Mouse (Mus musculus): ENCODE measurements around the gene Macf1.

The Macf1 gene

DNA sequence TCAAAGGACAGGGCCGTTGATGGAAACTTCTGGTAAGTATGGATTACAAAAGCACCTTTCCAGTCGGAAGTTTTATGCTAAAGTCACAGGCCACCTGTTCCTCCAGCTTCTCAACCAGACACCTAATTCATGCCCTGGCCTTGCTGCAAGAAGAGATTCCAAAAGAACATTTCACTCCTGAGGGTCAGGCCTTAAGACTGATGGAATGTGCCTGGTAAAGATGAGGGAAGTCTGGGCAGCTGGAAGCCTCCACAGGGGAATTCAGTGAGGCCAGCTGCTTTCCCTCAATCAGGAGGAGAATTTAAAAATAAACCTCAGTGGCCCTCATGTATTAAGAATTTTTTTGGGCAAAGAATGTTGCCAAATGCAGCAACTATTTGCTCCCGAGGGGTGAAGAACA, 90.5 kb downstream of the Macf1 start:
- no peak for DNase-seq (ENCODE audit: low spot score)

DNA sequence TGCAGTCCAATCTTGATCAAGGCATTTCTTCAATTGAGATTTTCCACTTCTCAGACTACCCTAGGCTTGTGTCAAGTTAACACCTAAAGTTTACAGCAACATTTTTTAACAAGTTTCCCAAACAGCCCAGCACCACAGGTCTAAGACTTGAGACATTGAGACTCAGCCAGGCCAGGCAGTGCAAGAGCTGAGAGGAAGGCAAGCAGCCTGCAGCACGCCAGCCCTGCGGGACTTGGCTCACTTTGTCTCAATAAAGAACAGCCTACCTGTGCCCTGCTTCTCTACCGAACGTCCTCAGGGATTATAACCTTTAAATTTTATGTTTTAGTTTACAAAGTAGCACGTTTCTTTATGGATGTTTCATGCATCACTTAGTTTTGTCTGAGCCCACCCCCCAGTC, 92.1 kb downstream of the Macf1 start:
- no peak for DNase-seq (ENCODE audit: low spot score)

DNA sequence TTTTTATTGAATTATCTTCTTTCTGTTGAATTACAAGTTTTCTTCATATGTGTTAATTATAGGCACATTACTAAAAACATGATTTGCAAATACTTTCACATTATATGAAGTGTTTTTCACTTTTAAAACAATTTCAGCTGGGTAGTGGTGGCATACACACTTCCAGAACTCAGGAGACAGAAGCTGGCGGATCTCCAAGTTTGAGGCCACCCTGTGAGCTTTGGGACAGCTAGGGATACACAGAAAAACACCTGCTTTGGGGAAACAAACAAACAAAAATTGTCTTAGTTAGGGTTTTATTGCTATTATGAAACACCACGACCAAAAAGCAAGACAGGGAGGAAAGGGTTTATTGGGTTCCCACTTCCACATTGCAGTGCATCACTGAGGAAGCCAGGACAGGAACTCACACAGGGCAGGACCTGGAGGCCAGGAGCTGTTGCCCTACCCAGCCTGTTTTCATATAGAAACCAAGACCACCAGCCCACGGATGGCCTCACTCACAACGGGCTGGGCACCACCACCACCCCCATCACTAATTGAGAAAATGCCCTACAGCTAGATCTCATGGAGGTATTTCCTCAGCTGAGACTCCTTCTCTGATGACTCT, 93.0 kb downstream of the Macf1 start:
- no peak for DNase-seq (ENCODE audit: low spot score)

DNA sequence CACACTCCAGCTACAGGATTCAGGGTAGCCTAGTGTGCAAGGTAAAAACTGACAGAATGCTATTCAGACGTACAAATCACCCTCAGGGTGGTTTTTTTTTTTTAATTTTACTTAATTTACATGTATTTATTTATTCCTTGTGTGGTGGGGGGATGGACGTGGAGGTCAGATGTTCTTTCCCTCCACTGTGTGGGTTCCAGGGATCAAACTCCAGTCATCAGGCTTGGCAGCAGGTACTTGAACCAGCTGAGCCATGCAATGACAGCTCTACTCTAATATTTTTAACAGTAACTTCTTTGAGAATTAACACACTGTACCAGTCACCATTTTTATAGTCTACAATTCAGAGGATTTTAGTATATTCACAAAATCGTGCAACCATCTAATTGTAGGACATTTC, 94.7 kb downstream of the Macf1 start:
- DNase-seq (ENCODE audit: low spot score) = no peak

DNA sequence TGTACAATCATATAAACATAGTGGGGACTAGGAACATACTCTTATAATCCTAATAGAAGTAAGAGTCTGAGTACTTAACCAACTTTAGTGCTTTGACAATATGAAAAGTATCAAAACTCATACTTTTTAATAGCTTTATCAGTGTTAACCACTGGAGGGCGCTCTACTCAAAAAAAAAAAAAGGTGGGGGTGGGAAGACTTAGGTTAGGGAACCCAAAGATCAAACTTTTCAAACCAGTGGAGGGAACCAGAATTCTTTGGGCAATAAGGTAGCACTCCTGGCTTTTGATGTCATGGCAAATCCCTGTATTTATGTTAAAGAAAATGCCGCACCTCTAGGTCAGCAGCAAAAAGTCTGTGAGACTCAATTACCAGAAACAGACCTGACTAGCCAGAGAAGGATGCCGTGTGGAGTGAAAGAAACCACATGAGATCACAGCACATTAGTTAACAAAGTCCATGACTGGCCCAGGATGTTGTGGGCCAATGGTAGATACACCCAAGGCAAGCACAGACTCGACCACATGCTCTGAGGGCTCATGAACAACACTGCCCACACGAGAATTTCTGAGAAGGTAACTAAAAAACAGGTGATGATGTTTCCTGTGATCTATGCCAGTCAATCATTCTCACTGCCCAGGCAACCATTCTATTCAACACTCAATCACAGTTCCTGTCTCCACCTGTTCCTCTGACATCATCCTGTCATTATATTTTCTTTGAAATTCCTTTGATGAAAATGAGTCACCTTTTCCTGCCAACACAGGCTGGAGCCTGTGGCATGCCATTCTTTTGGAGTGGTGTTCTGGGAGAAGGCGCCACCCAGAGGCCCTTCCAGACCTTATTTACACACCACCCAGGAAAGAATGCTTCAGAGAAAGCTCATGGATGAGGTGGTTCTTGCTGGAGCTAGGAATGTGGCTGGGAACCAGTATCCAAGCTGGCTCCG, 95.5 kb downstream of the Macf1 start:
- DNase-seq (ENCODE audit: low spot score) = no peak

DNA sequence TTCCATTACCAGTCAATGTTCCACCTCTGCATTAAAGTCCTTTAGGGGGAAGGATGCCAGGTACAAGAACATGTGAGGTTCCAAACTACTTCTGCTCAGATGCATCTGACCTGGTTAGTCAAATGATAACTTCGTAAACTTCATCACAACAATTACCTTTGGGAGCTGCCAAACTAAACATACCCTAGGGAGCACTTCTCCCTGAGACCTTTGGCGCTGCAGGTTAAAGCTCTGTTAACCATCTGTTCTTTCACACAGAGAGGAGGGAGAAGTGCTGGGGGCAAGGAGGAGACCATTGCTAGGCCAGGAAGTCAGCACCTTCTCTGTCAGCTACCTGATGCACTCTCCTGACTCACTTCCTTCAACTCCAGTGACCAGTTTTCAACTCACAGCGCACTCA, 96.5 kb downstream of the Macf1 start:
- no peak for DNase-seq (ENCODE audit: low spot score)

DNA sequence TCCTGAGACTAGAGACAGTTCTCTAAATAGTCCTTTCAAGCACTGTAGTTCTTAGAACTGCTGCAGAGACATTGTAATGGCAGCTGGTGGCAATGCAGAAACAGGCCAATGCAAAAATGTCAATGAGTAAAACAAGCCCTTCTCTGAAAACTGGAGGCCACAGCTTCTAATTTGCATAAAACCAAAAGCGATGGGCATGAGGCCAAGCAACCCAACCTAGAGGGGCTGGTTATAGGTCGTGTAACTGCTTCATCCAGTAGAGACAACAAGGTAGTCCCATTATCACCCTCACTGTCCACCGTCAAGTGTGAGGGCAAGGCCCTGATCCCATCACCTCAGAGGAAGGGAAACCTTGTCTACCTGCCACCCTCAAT, 99.5 kb downstream of the Macf1 start:
- DNase-seq (ENCODE audit: low spot score) = no peak

DNA sequence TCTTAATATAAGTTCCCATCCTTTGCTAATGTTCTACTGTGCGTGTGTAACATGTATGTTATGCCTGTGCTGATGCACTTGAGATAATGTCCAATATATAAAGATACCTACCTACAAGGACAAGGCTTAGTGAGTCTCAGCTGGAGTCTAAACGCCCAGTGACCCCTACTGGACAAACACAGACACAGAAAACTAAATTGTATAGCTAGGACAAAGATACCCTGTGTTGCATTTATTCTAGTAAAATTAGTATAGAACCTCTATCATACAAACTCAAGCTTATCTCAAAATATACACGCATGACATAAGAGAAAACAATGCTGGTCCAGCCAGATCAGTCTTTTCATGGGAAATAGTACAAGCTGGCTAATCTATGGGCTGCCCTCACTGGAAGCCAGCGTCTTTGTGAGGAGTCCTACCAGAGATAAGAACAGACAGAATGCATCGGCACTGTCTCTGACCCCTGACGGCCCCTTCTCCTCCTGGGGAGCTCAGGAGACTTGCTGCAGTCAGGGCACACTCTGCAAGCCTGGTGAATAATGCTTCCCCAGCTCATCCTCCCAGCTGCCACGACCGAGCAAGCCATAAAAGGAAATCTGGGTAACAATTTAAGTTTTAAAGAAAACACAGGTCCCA, 100.0 kb downstream of the Macf1 start:
- no peak for DNase-seq (ENCODE audit: low spot score)

DNA sequence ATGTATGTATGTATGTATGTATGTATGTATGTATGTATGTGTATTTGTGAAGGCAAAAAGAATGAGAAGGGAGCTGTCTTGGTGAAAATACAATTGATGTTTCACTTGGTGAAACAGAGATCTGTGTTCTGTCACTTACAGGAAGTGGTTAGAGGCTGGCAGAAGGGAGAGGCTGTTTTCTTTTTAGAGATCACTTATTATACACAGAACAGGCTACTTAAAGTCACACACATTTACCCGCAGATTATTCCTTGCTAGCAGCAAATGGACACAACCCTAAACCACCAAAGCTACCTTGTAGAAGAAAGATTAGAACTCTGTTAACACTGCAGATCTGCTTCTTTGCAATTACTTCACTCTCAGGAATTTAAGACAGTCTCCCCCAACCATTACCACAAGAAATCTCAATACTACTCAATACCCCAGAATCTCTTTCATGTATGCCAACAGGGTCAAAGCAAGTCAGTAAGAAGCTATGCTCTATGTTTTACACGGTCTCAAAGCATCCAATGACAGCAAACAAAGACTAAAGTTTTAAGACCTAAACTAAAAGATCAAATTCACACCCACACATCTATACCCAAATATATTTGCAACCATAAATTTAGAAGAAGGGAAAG, 106.6 kb downstream of the Macf1 start:
- no peak for DNase-seq (ENCODE audit: low spot score)

DNA sequence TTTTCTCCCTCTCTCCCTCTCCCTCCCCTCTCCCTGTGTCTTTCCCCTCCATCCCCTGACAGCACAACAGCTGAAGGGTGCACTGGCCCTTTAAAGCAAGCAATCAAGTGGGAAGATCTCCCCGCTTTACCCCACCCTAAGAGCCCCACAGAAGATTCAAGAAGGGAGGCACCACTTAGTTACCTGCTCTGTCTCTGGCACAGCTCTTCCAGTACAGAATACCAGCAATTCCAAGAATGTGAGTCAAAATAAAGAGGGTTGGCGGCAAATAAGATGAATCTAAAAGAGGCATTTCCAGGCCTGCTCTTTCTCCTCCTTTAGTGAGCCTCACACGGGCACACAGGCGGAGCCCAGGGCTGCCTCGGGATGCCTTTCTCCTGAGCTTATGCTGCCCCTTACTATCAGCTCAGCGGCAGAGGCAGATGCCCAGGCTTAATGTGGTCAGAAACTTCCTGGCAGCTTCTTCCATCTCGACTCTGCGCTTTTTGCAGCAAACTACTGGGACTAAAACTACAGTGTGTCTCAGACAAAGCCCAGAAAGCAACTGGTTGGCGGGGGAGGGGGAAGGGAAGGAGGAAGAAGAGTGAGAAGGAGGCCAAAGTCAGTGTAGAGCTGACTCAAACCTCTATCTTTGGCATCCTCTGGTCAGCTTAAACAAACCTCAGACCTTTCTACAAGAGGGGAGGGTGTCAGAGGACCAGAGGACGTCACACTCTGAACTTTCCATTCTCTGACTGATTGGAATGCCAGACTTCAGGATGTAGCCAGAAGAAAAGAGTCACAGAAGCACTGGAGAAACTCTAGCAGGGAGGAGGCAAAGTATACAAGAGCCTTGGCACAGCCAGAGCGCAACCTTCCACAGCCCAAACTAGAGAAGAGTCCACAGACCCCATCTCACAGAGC, 111.5 kb downstream of the Macf1 start:
- no peak for DNase-seq (ENCODE audit: low spot score)

DNA sequence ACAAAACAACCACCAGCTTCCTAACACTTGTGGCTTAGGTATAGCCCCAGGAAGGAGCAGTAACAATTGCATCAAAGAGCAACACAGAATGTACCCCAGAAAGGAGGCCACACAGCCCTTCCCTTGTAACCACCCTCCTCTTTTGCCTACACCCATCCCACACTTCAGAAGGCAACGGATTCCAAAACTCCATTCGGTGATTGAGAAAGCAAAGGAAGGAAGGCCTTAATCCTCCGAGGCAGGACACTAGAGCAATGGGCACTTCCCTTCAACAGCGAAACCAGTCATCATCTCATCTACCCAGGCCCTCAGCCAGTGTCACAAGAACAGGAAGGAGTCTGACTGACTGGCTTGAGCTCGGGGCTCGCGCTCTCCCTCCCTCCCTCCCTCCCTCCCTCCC, 112.3 kb downstream of the Macf1 start:
- peak; percentile 12 for DNase-seq (ENCODE audit: low spot score)

DNA sequence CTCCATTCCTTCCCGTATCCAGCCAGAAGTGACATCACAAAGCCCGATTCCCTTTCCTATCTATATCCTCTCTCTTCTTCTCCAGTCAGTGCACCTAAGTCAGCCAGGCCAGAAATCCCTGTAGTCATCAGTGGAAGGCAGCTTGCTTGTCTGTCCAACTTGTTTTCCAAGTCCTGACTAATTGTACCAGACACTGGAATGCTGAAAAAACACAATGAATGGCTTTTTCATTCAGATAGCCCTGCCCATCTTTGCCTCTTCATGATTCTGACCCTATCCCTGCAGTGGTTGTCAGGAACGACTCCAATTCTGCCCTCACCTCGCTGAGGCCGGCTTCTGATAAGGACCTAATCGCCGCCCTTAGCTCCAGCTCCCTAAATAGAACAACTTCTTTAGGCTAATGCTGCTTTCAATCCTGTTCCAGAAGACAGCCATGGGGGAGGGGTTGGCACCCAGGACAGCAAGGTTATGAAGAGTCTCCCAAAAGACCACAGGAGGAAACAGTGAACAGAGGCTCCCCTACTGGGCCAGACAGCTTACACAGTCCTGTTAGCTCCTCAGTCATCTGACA, 118.8 kb downstream of the Macf1 start:
- no peak for DNase-seq (ENCODE audit: low spot score)

DNA sequence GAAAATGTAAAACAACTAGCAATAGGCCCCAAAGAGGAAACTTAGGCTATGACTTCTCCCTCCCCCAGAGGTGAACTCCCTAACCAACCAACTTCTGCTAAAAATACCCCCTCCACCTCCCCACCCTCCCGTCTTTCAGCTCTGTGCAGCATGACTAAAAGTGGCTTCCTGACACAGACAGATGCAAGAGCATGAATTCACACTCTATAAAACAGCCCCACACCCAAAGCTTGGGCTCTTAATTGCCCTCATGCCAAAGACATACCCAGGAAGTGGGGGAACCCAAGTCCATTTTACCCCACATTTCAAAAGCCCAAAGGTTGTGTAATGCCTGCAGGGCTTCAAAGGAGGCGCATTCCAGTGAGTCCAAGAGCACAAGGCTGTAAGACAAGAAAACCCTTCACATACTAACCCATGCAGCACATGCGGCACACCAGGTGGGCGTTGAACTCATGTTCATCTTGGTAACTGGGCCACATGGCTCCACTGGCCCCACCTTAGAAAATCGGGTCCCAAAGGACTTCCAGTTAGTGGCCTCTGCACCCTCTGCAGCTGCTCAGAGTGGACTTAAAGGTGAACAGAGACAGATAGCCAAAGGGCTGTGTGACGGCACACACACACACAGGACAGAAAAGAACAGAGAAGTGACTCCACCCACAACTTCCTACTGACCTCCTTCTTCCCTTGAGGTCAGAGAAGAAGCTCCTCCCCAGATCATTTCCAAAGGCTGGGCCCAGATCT, 119.9 kb downstream of the Macf1 start:
- peak; percentile 41 for DNase-seq (ENCODE audit: low spot score)

DNA sequence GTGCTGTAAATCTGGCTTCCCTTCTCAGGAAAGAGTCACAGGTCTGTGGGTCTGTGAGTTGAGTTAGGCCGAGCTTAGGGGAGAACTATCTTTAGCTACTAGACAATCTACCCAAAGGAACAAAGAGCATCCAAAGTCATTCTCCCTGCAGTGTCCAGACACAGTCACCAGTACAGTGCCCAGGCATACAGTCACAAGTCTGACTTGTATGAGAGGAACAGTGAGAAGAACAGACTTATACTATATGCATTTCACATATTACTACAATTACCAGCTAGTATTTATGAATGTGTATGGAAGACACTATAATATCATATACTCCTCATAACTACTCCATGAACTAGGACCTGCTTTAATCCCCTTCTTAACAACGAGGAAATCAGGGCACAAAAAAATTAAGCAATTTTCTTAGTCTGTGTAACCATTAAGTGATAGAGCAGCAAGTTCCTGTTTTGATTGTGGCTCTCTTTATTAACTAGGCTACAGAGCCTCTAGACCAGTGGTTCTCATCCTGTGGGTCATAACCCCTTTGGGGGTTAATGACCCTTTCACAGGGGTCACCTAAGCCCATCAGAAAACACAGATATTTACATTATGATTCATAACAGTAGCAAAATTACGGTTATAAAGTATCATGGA, 121.9 kb downstream of the Macf1 start:
- no peak for DNase-seq (ENCODE audit: low spot score)

DNA sequence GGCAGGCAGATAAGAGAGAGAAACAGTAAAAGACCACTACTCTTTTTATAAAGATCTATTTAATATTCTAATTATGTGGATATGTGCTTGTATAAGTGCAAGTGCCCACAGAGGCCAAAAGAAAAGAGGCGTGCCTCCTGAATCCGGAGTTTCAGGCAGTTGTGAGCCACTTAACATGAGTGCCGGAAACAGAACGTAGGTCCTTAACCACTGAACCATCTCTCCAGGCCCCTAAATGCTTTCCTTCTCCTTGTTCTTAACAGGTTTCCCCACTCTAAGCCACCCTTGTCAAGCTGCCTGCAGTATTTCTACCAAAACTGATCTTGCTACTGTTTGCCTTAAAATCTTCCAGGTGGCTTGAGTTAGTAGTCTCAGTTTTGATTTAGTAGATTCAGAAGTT, 123.3 kb downstream of the Macf1 start:
- DNase-seq (ENCODE audit: low spot score) = no peak

DNA sequence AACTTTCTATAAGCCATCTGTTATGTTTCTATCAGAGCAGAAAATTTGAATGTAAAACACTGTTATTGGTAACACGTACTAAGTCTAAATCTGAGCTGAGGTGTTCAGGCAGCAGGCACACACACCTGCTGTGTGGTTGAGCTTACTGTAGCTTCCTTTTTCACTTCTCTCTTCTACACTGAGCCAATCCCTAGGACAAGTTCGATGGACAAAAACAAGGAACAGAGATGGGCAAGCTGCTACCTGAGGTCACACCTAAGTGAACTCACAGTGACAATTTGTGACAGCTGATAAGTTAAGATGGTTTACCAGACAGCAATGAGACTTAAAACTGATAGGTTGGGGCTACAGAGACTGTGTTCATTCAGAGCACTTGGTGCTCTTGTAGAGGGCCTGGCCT, 125.7 kb downstream of the Macf1 start:
- DNase-seq (ENCODE audit: low spot score) = no peak

DNA sequence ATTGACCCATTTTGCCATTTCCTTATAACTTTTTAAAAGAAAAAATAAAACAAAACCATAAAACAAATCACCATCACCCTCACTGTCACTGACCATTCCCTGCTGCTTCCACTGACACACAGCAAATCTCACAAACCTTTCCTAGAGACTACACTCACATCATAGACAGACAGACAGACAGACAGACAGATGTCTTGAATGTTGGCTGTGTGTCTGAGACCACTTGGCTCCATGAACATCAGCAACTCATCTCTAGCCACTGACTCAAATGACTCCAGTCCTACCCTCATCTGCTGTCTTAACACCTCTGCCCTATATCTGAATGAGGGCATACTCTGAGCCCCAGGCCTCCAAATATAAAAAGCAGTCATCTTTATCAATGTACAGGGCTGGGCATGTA, 128.9 kb downstream of the Macf1 start:
- no peak for DNase-seq (ENCODE audit: low spot score)

DNA sequence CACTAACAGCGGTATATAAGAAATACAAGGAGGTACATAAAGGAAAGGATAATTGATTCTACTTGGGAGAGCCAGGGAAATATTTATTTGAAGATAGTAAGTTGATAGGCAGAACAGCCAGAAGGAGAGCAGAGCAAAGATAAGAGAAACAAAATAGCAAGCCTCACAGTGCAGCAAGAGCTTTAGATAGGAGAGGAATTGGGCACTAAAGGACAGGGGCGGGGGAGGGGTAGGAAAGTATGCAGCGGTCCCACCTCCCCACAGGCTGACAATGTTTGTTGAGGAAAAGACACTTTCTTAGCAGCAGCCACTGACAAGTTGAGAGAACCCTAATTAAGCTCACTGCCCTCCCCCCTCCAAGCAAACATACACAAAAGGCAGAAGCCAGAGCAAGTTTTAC, 131.5 kb downstream of the Macf1 start:
- DNase-seq (ENCODE audit: low spot score) = no peak

DNA sequence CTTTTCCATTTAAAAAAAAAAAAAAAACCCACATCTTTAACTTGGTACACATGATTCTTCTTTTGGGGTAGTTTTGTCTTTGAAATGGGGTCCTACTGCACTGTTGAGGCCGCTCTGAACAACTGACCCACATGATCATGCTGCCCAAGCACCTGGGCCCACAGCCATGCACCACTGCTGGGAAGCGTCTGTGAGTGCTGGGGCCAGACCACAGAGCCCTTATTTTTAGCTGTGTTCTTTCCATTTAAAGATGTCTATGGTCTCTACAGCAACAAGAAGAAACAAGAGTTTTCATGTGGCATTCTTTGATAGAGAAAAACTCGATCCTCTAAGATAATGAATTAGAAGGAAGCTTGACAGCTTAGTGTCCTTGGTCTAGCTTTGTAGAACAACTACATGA, 135.8 kb downstream of the Macf1 start:
- no peak for DNase-seq (ENCODE audit: low spot score)

DNA sequence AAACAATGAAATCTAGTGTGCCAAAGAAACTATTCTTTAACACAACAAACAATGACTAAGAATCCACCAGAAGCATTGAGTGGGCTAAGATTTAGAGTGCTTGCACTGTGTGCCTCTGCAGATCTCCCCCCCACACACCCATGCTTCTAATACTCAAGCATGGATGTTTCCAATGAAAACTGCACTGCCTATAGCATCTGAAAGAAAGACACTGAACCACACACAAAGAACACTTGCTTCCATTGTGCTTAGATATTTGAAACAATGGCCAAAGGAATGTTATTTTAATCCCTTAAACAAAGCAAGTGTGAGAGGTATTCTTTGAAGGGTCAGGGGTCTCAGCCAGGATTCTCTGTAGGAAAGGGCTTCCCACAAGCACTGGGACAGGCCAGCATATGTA, 140.5 kb downstream of the Macf1 start:
- DNase-seq (ENCODE audit: low spot score) = no peak

All from spleen, adult 12 weeks (tissue).